Mouse (Mus musculus): Measurements from ENCODE around the gene Pltp. TPM values are rescaled to one million over a fixed set of nuclear protein-coding genes. Genes with fewer than 3 reads are reported as not detected.
A peak's percentile ranks its signal among the peaks of the same experiment; 100 is the strongest.

The Pltp gene
- polyA plus RNA-seq, 1 experiment from 2014 or later = 57.1 TPM

- no peaks in the 10 kb centered on the region for H3K27me3 ChIP-seq
- no peak overlapping the region for H3K9ac ChIP-seq
- H3K27ac ChIP-seq = no peak overlapping the region
- ATAC-seq (ENCODE audit: insufficient number of reproducible peaks, low FRiP score, low TSS enrichment, low read depth) = no peak
- 87% methylated on average over 6 of the region's 6 CpGs for WGBS
- H3K4me3 ChIP-seq = no peak overlapping the region
- H3K36me3 ChIP-seq = peaks cover 33% of the 10 kb centered on the region
- no peaks in the 10 kb centered on the region for H3K9me3 ChIP-seq
- H3K4me1 ChIP-seq = peaks cover 15% of the 10 kb centered on the region; the same call in 1 of the 2 replicates
- H3K4me2 ChIP-seq = no peak overlapping the region
These were observed 36.5 kb downstream of the Pltp start for GRCm38 (mm10) chr2:164821060-164821459.

GRCm38 (mm10) chr2:164817703-164818102 is 39.8 kb downstream of the Pltp start:
- 0 out of 2 replicates have a peak, but pooled peaks have one; percentile 27 for ATAC-seq (ENCODE audit: insufficient number of reproducible peaks, low FRiP score, low TSS enrichment, low read depth)

GRCm38 (mm10) chr2:164817206-164817605 is 40.3 kb downstream of the Pltp start:
- 74% methylated on average over 6 of the region's 6 CpGs for WGBS
- no peak overlapping the region for H3K27ac ChIP-seq
- ATAC-seq (ENCODE audit: insufficient number of reproducible peaks, low FRiP score, low TSS enrichment, low read depth) = no peak

More at GRCm38 (mm10) chr2:164817703-164818102, 39.8 kb downstream of the Pltp start:
- Histone ChIP-seq H3K27ac (no peak overlapping the region), H3K9me3 (no peaks in the 10 kb centered on the region), H3K4me2 (no peak overlapping the region), H3K4me1 (0 out of 2 replicates have a peak, but pooled peaks cover 6% of the 10 kb centered on the region), H3K4me3 (no peak overlapping the region), H3K36me3 (peaks cover 18% of the 10 kb centered on the region), H3K27me3 (no peaks in the 10 kb centered on the region), H3K9ac (no peak overlapping the region)
- WGBS = 71% methylated on average over 5 of the region's 5 CpGs

GRCm38 (mm10) chr2:164815821-164816220 is 41.7 kb downstream of the Pltp start:
- no peak overlapping the region for H3K27ac ChIP-seq
- no peak overlapping the region for H3K4me2 ChIP-seq
- 90% methylated on average over 8 of the region's 8 CpGs for WGBS
- H3K4me3 ChIP-seq = no peak overlapping the region
- H3K27me3 ChIP-seq = no peaks in the 10 kb centered on the region
- H3K9ac ChIP-seq = no peak overlapping the region
- H3K4me1 ChIP-seq = 0 out of 2 replicates have a peak, but pooled peaks cover 3% of the 10 kb centered on the region
- ATAC-seq (ENCODE audit: insufficient number of reproducible peaks, low FRiP score, low TSS enrichment, low read depth) = no peak
- no peaks in the 10 kb centered on the region for H3K9me3 ChIP-seq
- peaks cover 10% of the 10 kb centered on the region for H3K36me3 ChIP-seq

More at GRCm38 (mm10) chr2:164817206-164817605, 40.3 kb downstream of the Pltp start:
- H3K4me1 ChIP-seq = 0 out of 2 replicates have a peak, but pooled peaks cover 3% of the 10 kb centered on the region
- no peak overlapping the region for H3K4me2 ChIP-seq
- H3K36me3 ChIP-seq = peaks cover 18% of the 10 kb centered on the region
- H3K9ac ChIP-seq = no peak overlapping the region
- H3K27me3 ChIP-seq = no peaks in the 10 kb centered on the region
- H3K4me3 ChIP-seq = no peak overlapping the region
- H3K9me3 ChIP-seq = no peaks in the 10 kb centered on the region

- no peaks in the 10 kb centered on the region for H3K27me3 ChIP-seq
- no peak overlapping the region for H3K4me2 ChIP-seq
- 86% methylated on average over 5 of the region's 5 CpGs for WGBS
- no peak for ATAC-seq (ENCODE audit: insufficient number of reproducible peaks, low FRiP score, low TSS enrichment, low read depth)
- H3K36me3 ChIP-seq = peaks cover 5% of the 10 kb centered on the region
- no peaks in the 10 kb centered on the region for H3K9me3 ChIP-seq
- H3K4me1 ChIP-seq = 0 out of 2 replicates have a peak, but pooled peaks cover 3% of the 10 kb centered on the region
- H3K9ac ChIP-seq = no peak overlapping the region
- no peak overlapping the region for H3K4me3 ChIP-seq
- no peak overlapping the region for H3K27ac ChIP-seq
These were observed 42.2 kb downstream of the Pltp start for GRCm38 (mm10) chr2:164815348-164815747.

GRCm38 (mm10) chr2:164813557-164813956 is 44.0 kb downstream of the Pltp start:
- H3K27me3 ChIP-seq = no peaks in the 10 kb centered on the region
- no peak for ATAC-seq (ENCODE audit: insufficient number of reproducible peaks, low FRiP score, low TSS enrichment, low read depth)
- H3K27ac ChIP-seq = no peak overlapping the region
- 49% methylated on average over 2 of the region's 2 CpGs for WGBS
- no peak overlapping the region for H3K9ac ChIP-seq
- H3K9me3 ChIP-seq = no peaks in the 10 kb centered on the region
- H3K4me3 ChIP-seq = no peak overlapping the region
- H3K4me2 ChIP-seq = no peak overlapping the region
- H3K36me3 ChIP-seq = peaks cover 8% of the 10 kb centered on the region; the same call in 1 of the 2 replicates
- 0 out of 2 replicates have a peak, but pooled peaks cover 3% of the 10 kb centered on the region for H3K4me1 ChIP-seq

GRCm38 (mm10) chr2:164806614-164807013 is 50.9 kb downstream of the Pltp start:
- Histone ChIP-seq H3K36me3 (peaks cover 14% of the 10 kb centered on the region; the same call in 1 of the 2 replicates), H3K4me3 (no peak overlapping the region), H3K9ac (no peak overlapping the region), H3K4me2 (no peak overlapping the region), H3K9me3 (no peaks in the 10 kb centered on the region), H3K27ac (no peak overlapping the region), H3K4me1 (peaks cover 20% of the 10 kb centered on the region), H3K27me3 (no peaks in the 10 kb centered on the region)
- no peak for ATAC-seq (ENCODE audit: insufficient number of reproducible peaks, low FRiP score, low TSS enrichment, low read depth)
- WGBS = 76% methylated on average over 7 of the region's 7 CpGs

- H3K27ac ChIP-seq = peak overlapping the region; percentile 81
- H3K4me2 ChIP-seq = peak overlapping the region; percentile 88
- peak overlapping the region; percentile 87 for H3K4me3 ChIP-seq
- H3K4me1 ChIP-seq = peaks cover 20% of the 10 kb centered on the region
- no peak for ATAC-seq (ENCODE audit: insufficient number of reproducible peaks, low FRiP score, low TSS enrichment, low read depth)
- H3K36me3 ChIP-seq = peaks cover 23% of the 10 kb centered on the region
- H3K9me3 ChIP-seq = no peaks in the 10 kb centered on the region
- 1% methylated on average over 21 of the region's 21 CpGs for WGBS
- H3K27me3 ChIP-seq = no peaks in the 10 kb centered on the region
- H3K9ac ChIP-seq = peak overlapping the region; percentile 79
These were observed 52.2 kb downstream of the Pltp start for GRCm38 (mm10) chr2:164805332-164805718.

GRCm38 (mm10) chr2:164804533-164805331 is 52.8 kb downstream of the Pltp start, which contains the start of the genes Acot8 and Zswim3:
Gene Acot8, minus strand, starts transcription at chr2:164804882.
Gene Zswim3, plus strand, starts transcription at chr2:164805098.
- no peaks in the 10 kb centered on the region for H3K27me3 ChIP-seq
- peak within 1 kb of the TSS; percentile 82 for H3K27ac ChIP-seq
- peak; percentile 94 for ATAC-seq (ENCODE audit: insufficient number of reproducible peaks, low FRiP score, low TSS enrichment, low read depth)
- peak within 1 kb of the TSS; percentile 88 for H3K4me2 ChIP-seq
- no peaks in the 10 kb centered on the region for H3K9me3 ChIP-seq
- H3K36me3 ChIP-seq = peaks cover 28% of the 10 kb centered on the region
- H3K9ac ChIP-seq = peak within 1 kb of the TSS; percentile 79
- peaks cover 20% of the 10 kb centered on the region for H3K4me1 ChIP-seq
- H3K4me3 ChIP-seq = peak within 1 kb of the TSS; percentile 87
- under 1% methylated on average over 47 of the region's 47 CpGs for WGBS

- ATAC-seq (ENCODE audit: insufficient number of reproducible peaks, low FRiP score, low TSS enrichment, low read depth) = no peak
- Histone ChIP-seq H3K27ac (peak overlapping the region; percentile 82; the same call in 1 of the 2 replicates), H3K4me3 (peak overlapping the region; percentile 87), H3K4me2 (peak overlapping the region; percentile 58), H3K9ac (peak overlapping the region; percentile 73; the same call in 1 of the 2 replicates), H3K27me3 (no peaks in the 10 kb centered on the region), H3K4me1 (peaks cover 20% of the 10 kb centered on the region), H3K9me3 (no peaks in the 10 kb centered on the region), H3K36me3 (peaks cover 31% of the 10 kb centered on the region)
- 61% methylated on average over 1 of the region's 1 CpGs for WGBS
These were observed 53.6 kb downstream of the Pltp start for GRCm38 (mm10) chr2:164803921-164804313.

GRCm38 (mm10) chr2:164803201-164803920 is 54.1 kb downstream of the Pltp start:
- peak overlapping the region; percentile 87 for H3K4me3 ChIP-seq
- ATAC-seq (ENCODE audit: insufficient number of reproducible peaks, low FRiP score, low TSS enrichment, low read depth) = no peak
- WGBS = 85% methylated on average over 16 of the region's 16 CpGs

More at GRCm38 (mm10) chr2:164803201-164803920, 54.1 kb downstream of the Pltp start:
- no peak overlapping the region for H3K27ac ChIP-seq
- H3K27me3 ChIP-seq = no peaks in the 10 kb centered on the region
- no peaks in the 10 kb centered on the region for H3K9me3 ChIP-seq
- H3K36me3 ChIP-seq = peaks cover 33% of the 10 kb centered on the region
- H3K9ac ChIP-seq = peak overlapping the region; percentile 73; the same call in 1 of the 2 replicates
- H3K4me1 ChIP-seq = peaks cover 20% of the 10 kb centered on the region
- H3K4me2 ChIP-seq = peak overlapping the region; percentile 58
